Mouse (Mus musculus): ENCODE data around the gene Dhx15. TPM values are rescaled to one million over a fixed set of nuclear protein-coding genes. Genes with fewer than 3 reads are reported as not detected.

Dhx15 gene
- polyA plus RNA-seq, 1 experiment from 2014 or later, result 100 TPM

GRCm38 (mm10) chr5:52188206-52188605 is 2.1 kb downstream of the Dhx15 start:
- WGBS, result 16% methylated on average over 3 of the region's 3 CpGs
- peak overlapping the region; percentile 95 for H3K4me3 ChIP-seq (ENCODE audit: low read depth, low read length)
- H3K4me2 ChIP-seq (replicated peaks; ENCODE audit: low read depth, low read length), result peak overlapping the region; percentile 91
- peaks cover 16% of the 10 kb centered on the region; the same call in 1 of the 2 replicates for H3K4me1 ChIP-seq (ENCODE audit: control insufficient read depth, insufficient read depth, low read length)
- H3K9me3 ChIP-seq (ENCODE audit: control insufficient read depth, low read depth, low read length), result no peaks in the 10 kb centered on the region
- H3K27ac ChIP-seq (ENCODE audit: low read length), result no peak overlapping the region
- no peak for ATAC-seq (ENCODE audit: insufficient number of reproducible peaks, insufficient read depth, low FRiP score, low read depth)
- H3K9ac ChIP-seq (replicated peaks; ENCODE audit: low read depth, low read length), result no peak overlapping the region
- H3K36me3 ChIP-seq (ENCODE audit: control insufficient read depth, insufficient read depth, low read length), result peaks cover 16% of the 10 kb centered on the region; the same call in 1 of the 2 replicates
- H3K27me3 ChIP-seq (ENCODE audit: control insufficient read depth, insufficient read depth, low read length), result no peaks in the 10 kb centered on the region

DNA sequence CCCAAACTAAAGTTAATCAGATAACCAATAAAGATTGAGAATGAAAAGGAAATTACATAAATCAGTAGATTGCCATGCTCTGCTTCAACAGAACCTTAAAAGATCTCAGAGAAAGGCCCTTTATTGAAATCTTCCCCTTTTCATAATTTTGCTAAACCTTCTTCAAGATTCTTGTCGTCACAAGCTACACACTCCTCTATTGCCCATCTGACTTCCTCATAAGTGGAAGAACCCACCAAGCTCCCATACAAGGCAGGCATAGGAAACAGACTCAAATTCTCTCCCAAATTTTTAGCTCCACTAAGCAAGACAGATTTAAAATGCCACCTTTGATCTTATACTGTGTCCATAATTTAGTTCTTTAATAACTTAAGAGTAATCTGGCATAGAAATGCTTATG is 13.0 kb downstream of the Dhx15 start:
- Histone ChIP-seq H3K9me3 (ENCODE audit: control insufficient read depth, low read depth, low read length) (no peaks in the 10 kb centered on the region), H3K9ac (replicated peaks; ENCODE audit: low read depth, low read length) (no peak overlapping the region), H3K27ac (ENCODE audit: low read length) (no peak overlapping the region), H3K4me2 (replicated peaks; ENCODE audit: low read depth, low read length) (no peak overlapping the region), H3K36me3 (ENCODE audit: control insufficient read depth, insufficient read depth, low read length) (peaks cover 6% of the 10 kb centered on the region), H3K4me3 (ENCODE audit: low read depth, low read length) (no peak overlapping the region), H3K4me1 (ENCODE audit: control insufficient read depth, insufficient read depth, low read length) (no peaks in the 10 kb centered on the region), H3K27me3 (ENCODE audit: control insufficient read depth, insufficient read depth, low read length) (no peaks in the 10 kb centered on the region)
- no peak for ATAC-seq (ENCODE audit: insufficient number of reproducible peaks, insufficient read depth, low FRiP score, low read depth)
- WGBS, result 92% methylated on average over 1 of the region's 1 CpGs

DNA sequence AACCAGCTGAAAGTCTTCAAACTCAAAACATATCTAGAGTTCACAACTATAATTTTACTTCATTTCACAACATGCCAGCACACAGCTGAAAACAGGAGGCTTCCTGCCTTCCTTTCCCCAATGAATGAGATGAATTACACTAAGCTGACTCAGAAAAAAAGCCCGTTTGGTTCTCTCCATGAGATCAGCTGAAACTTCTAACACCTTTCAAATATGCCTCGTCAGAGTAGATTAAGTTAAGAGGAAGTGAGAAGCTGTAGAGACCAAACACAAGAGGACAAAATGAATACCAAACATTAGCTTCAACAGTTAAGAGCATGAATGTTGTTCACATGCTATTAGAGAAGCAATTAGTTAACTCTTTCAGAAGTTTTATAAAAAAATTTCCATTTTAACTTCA is 21.8 kb downstream of the Dhx15 start:
- no peak for ATAC-seq (ENCODE audit: insufficient number of reproducible peaks, insufficient read depth, low FRiP score, low read depth)
- peaks cover 39% of the 10 kb centered on the region for H3K36me3 ChIP-seq (ENCODE audit: control insufficient read depth, insufficient read depth, low read length)

GRCm38 (mm10) chr5:52149138-52149537 is 41.2 kb downstream of the Dhx15 start:
- ATAC-seq (ENCODE audit: insufficient number of reproducible peaks, insufficient read depth, low FRiP score, low read depth), result no peak
- Histone ChIP-seq H3K36me3 (ENCODE audit: control insufficient read depth, insufficient read depth, low read length) (peaks cover 31% of the 10 kb centered on the region), H3K9me3 (ENCODE audit: control insufficient read depth, low read depth, low read length) (no peaks in the 10 kb centered on the region), H3K4me2 (replicated peaks; ENCODE audit: low read depth, low read length) (no peak overlapping the region), H3K4me3 (ENCODE audit: low read depth, low read length) (no peak overlapping the region), H3K27ac (ENCODE audit: low read length) (no peak overlapping the region), H3K4me1 (ENCODE audit: control insufficient read depth, insufficient read depth, low read length) (no peaks in the 10 kb centered on the region), H3K9ac (replicated peaks; ENCODE audit: low read depth, low read length) (no peak overlapping the region), H3K27me3 (ENCODE audit: control insufficient read depth, insufficient read depth, low read length) (no peaks in the 10 kb centered on the region)
- 93% methylated on average over 3 of the region's 3 CpGs for WGBS

More for the DNA sequence above, 21.8 kb downstream of the Dhx15 start:
- Histone ChIP-seq H3K9me3 (ENCODE audit: control insufficient read depth, low read depth, low read length) (no peaks in the 10 kb centered on the region), H3K9ac (replicated peaks; ENCODE audit: low read depth, low read length) (no peak overlapping the region), H3K4me1 (ENCODE audit: control insufficient read depth, insufficient read depth, low read length) (no peaks in the 10 kb centered on the region), H3K27me3 (ENCODE audit: control insufficient read depth, insufficient read depth, low read length) (no peaks in the 10 kb centered on the region), H3K27ac (ENCODE audit: low read length) (no peak overlapping the region), H3K4me3 (ENCODE audit: low read depth, low read length) (no peak overlapping the region), H3K4me2 (replicated peaks; ENCODE audit: low read depth, low read length) (no peak overlapping the region)
- 11% methylated on average over 2 of the region's 2 CpGs for WGBS

DNA sequence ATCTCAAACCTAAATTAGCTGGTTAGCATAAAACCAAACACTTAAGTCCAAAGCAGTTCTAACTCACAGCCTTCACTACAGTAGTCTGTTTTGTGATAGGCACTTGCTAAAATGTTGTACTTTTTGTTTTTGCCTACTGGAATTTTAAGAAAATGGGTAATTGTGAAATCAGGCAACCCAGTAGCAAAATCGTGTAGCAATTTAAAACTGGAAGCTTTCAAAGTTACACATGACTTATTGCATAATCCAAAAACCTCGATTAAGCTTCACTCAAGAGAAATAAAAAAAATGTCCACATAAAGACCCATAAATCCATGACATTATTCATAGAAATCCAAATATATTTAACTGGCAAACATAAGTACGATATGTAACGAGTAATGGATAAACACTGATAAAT is 43.2 kb downstream of the Dhx15 start:
- H3K27ac ChIP-seq (ENCODE audit: low read length), result no peak overlapping the region
- H3K9ac ChIP-seq (replicated peaks; ENCODE audit: low read depth, low read length), result no peak overlapping the region
- no peaks in the 10 kb centered on the region for H3K27me3 ChIP-seq (ENCODE audit: control insufficient read depth, insufficient read depth, low read length)
- ATAC-seq (ENCODE audit: insufficient number of reproducible peaks, insufficient read depth, low FRiP score, low read depth), result no peak
- H3K4me3 ChIP-seq (ENCODE audit: low read depth, low read length), result no peak overlapping the region
- no peaks in the 10 kb centered on the region for H3K9me3 ChIP-seq (ENCODE audit: control insufficient read depth, low read depth, low read length)
- 59% methylated on average over 4 of the region's 4 CpGs for WGBS
- H3K36me3 ChIP-seq (ENCODE audit: control insufficient read depth, insufficient read depth, low read length), result peaks cover 32% of the 10 kb centered on the region
- no peak overlapping the region for H3K4me2 ChIP-seq (replicated peaks; ENCODE audit: low read depth, low read length)
- no peaks in the 10 kb centered on the region for H3K4me1 ChIP-seq (ENCODE audit: control insufficient read depth, insufficient read depth, low read length)

DNA sequence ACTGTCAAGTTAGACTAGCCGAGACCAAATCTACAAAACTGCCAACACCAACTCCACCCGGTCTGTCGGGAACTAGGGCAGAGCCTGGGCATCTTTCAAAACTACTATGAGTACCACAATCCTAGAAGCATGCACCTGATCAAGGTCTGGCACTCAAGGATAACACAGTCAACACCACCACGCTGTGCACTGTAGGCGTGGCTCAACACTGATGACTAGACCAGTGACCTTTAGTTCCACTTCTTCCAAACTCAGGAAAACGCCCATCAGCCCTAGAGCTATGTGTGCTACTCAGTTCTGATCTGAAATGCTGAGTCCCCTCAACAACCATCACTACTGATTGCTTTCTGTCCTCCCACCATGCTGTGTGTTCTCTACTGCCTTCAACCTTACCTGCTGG is 44.6 kb downstream of the Dhx15 start:
- Histone ChIP-seq H3K4me3 (ENCODE audit: low read depth, low read length) (no peak overlapping the region), H3K4me1 (ENCODE audit: control insufficient read depth, insufficient read depth, low read length) (no peaks in the 10 kb centered on the region), H3K9me3 (ENCODE audit: control insufficient read depth, low read depth, low read length) (no peaks in the 10 kb centered on the region), H3K27ac (ENCODE audit: low read length) (no peak overlapping the region), H3K27me3 (ENCODE audit: control insufficient read depth, insufficient read depth, low read length) (no peaks in the 10 kb centered on the region), H3K4me2 (replicated peaks; ENCODE audit: low read depth, low read length) (no peak overlapping the region), H3K9ac (replicated peaks; ENCODE audit: low read depth, low read length) (no peak overlapping the region), H3K36me3 (ENCODE audit: control insufficient read depth, insufficient read depth, low read length) (peaks cover 30% of the 10 kb centered on the region)
- WGBS, result 83% methylated on average over 6 of the region's 6 CpGs
- peak; percentile 28; the same call in 1 of the 2 replicates for ATAC-seq (ENCODE audit: insufficient number of reproducible peaks, insufficient read depth, low FRiP score, low read depth)

DNA sequence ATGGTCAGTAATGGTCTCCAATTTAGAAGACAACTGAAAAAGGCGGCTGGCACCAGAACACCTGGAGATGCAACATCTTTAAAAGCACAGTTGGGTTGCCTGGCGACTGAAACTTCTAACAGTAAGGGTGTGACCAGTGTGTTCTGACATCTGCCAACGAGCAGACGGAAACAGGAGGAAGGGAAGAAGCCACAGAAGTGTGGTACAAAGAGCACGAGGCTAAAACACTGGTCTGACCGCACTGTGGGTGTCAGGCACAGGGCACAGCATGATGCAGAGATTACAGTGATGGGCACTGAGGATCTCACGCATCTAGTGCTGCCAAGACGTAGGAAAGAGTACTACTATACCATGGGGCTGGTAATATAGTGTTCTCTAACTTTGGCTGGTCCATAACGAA is 48.4 kb downstream of the Dhx15 start:
- H3K36me3 ChIP-seq (ENCODE audit: control insufficient read depth, insufficient read depth, low read length), result peaks cover 22% of the 10 kb centered on the region

GRCm38 (mm10) chr5:52138819-52139218 is 51.5 kb downstream of the Dhx15 start:
- ATAC-seq (ENCODE audit: insufficient number of reproducible peaks, insufficient read depth, low FRiP score, low read depth), result no peak
- Histone ChIP-seq H3K4me2 (replicated peaks; ENCODE audit: low read depth, low read length) (no peak overlapping the region), H3K4me1 (ENCODE audit: control insufficient read depth, insufficient read depth, low read length) (no peaks in the 10 kb centered on the region), H3K9ac (replicated peaks; ENCODE audit: low read depth, low read length) (no peak overlapping the region), H3K27ac (ENCODE audit: low read length) (no peak overlapping the region), H3K4me3 (ENCODE audit: low read depth, low read length) (no peak overlapping the region), H3K9me3 (ENCODE audit: control insufficient read depth, low read depth, low read length) (no peaks in the 10 kb centered on the region), H3K36me3 (ENCODE audit: control insufficient read depth, insufficient read depth, low read length) (peaks cover 12% of the 10 kb centered on the region), H3K27me3 (ENCODE audit: control insufficient read depth, insufficient read depth, low read length) (no peaks in the 10 kb centered on the region)
- 72% methylated on average over 6 of the region's 6 CpGs for WGBS

More for the DNA sequence above, 48.4 kb downstream of the Dhx15 start:
- Histone ChIP-seq H3K4me3 (ENCODE audit: low read depth, low read length) (no peak overlapping the region), H3K4me2 (replicated peaks; ENCODE audit: low read depth, low read length) (no peak overlapping the region), H3K9me3 (ENCODE audit: control insufficient read depth, low read depth, low read length) (no peaks in the 10 kb centered on the region), H3K27me3 (ENCODE audit: control insufficient read depth, insufficient read depth, low read length) (no peaks in the 10 kb centered on the region), H3K27ac (ENCODE audit: low read length) (no peak overlapping the region), H3K9ac (replicated peaks; ENCODE audit: low read depth, low read length) (no peak overlapping the region), H3K4me1 (ENCODE audit: control insufficient read depth, insufficient read depth, low read length) (no peaks in the 10 kb centered on the region)
- no peak for ATAC-seq (ENCODE audit: insufficient number of reproducible peaks, insufficient read depth, low FRiP score, low read depth)
- 85% methylated on average over 9 of the region's 9 CpGs for WGBS

DNA sequence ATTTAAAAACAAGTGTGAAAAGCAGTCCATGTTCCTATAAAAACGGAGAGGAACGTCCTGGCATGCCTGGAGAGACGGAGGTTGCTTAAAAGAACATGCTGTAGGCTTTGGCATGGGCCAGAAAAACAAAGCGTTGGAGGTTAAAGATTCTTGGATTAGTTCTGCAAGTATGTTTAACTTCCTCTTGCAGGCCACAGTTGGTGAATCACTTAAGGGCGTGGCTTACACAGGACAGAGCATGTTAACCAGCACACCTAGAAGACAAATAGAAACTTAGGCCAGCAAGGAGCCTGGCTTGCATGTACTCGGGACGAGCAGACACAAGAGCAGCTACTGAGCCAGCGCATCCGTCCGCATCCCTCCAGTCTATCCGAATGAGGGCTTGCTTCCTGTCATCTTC is 52.2 kb downstream of the Dhx15 start:
- no peaks in the 10 kb centered on the region for H3K27me3 ChIP-seq (ENCODE audit: control insufficient read depth, insufficient read depth, low read length)
- H3K4me2 ChIP-seq (replicated peaks; ENCODE audit: low read depth, low read length), result no peak overlapping the region
- peaks cover 10% of the 10 kb centered on the region for H3K36me3 ChIP-seq (ENCODE audit: control insufficient read depth, insufficient read depth, low read length)
- no peaks in the 10 kb centered on the region for H3K9me3 ChIP-seq (ENCODE audit: control insufficient read depth, low read depth, low read length)
- ATAC-seq (ENCODE audit: insufficient number of reproducible peaks, insufficient read depth, low FRiP score, low read depth), result peak; percentile 51
- WGBS, result 76% methylated on average over 11 of the region's 11 CpGs
- no peak overlapping the region for H3K4me3 ChIP-seq (ENCODE audit: low read depth, low read length)
- H3K9ac ChIP-seq (replicated peaks; ENCODE audit: low read depth, low read length), result no peak overlapping the region
- H3K4me1 ChIP-seq (ENCODE audit: control insufficient read depth, insufficient read depth, low read length), result no peaks in the 10 kb centered on the region
- H3K27ac ChIP-seq (ENCODE audit: low read length), result no peak overlapping the region

Measured in stomach, embryonic 14.5 days (tissue).